ENCODE assay signal across 31 mouse cellular contexts in genomic region chr1:68123541-68123940, GRCm38 (mm10).
DNase-seq lines count a peak whose midpoint lies in the region; ATAC-seq lines count a peak whose summit lies in the region.
"Had no signal": no experiment of that assay in that cellular context is flagged by ENCODE, and none has a peak within 500 bp of the region (broad histone marks: within the 10 kb centered on the region; RNA-seq: fewer than 3 reads in every experiment).

No protein-coding gene starts in this region.

- H3K36me3 ChIP-seq in midbrain, embryonic 11.5 days (ENCODE audit: control insufficient read depth, insufficient read depth, low read length), result no peaks in the 10 kb centered on the region
- no peaks in the 10 kb centered on the region for H3K36me3 ChIP-seq in midbrain, embryonic 13.5 days
- H3K36me3 ChIP-seq: embryonic facial prominence, embryonic 10.5 days; embryonic facial prominence, embryonic 13.5 days; forebrain, embryonic 12.5 days; G1E; heart, embryonic 12.5 days; heart, embryonic 15.5 days; hindbrain, embryonic 10.5 days; hindbrain, embryonic 13.5 days; intestine, embryonic 15.5 days had no signal

- no peak overlapping the region for H3K9ac ChIP-seq in midbrain, embryonic 11.5 days (ENCODE audit: low read length)
- H3K9ac ChIP-seq in midbrain, embryonic 13.5 days (replicated peaks), result no peak overlapping the region
- H3K9ac ChIP-seq: embryonic facial prominence, embryonic 13.5 days; forebrain, embryonic 12.5 days; forebrain, postnatal 0 days; heart, embryonic 12.5 days; heart, embryonic 15.5 days; hindbrain, embryonic 13.5 days; intestine, embryonic 15.5 days had no signal

- H3K9me3 ChIP-seq in midbrain, embryonic 11.5 days (ENCODE audit: control insufficient read depth, low read length), result no peaks in the 10 kb centered on the region
- no peaks in the 10 kb centered on the region for H3K9me3 ChIP-seq in midbrain, embryonic 13.5 days
- H3K9me3 ChIP-seq: embryonic facial prominence, embryonic 10.5 days; embryonic facial prominence, embryonic 13.5 days; forebrain, embryonic 12.5 days; heart, embryonic 12.5 days; heart, embryonic 15.5 days; hindbrain, embryonic 10.5 days; hindbrain, embryonic 13.5 days; intestine, embryonic 15.5 days had no signal

- H3K27me3 ChIP-seq in midbrain, embryonic 11.5 days (ENCODE audit: control insufficient read depth, insufficient read depth, low read length), result no peaks in the 10 kb centered on the region
- H3K27me3 ChIP-seq in midbrain, embryonic 13.5 days, result no peaks in the 10 kb centered on the region
- H3K27me3 ChIP-seq: CH12.LX; embryonic facial prominence, embryonic 13.5 days; forebrain, embryonic 12.5 days; heart, embryonic 12.5 days; heart, embryonic 15.5 days; hindbrain, embryonic 13.5 days; intestine, embryonic 15.5 days; Patski had no signal

- no peak overlapping the region for H3K27ac ChIP-seq in midbrain, embryonic 11.5 days (ENCODE audit: low read depth, low read length)
- H3K27ac ChIP-seq in midbrain, embryonic 13.5 days, result no peak overlapping the region
- H3K27ac ChIP-seq: embryonic facial prominence, embryonic 10.5 days; embryonic facial prominence, embryonic 13.5 days; forebrain, embryonic 12.5 days; heart, embryonic 15.5 days; hindbrain, embryonic 10.5 days; hindbrain, embryonic 13.5 days; intestine, embryonic 15.5 days had no signal

- ATAC-seq in midbrain, embryonic 11.5 days (ENCODE audit: low FRiP score), result no peak
- no peak for ATAC-seq in midbrain, embryonic 13.5 days
- ATAC-seq: forebrain, postnatal 0 days; hindbrain, embryonic 16.5 days; intestine, embryonic 15.5 days; Patski had no signal

- H3K4me3 ChIP-seq in midbrain, embryonic 11.5 days (ENCODE audit: low read depth, low read length), result no peak overlapping the region
- no peak overlapping the region for H3K4me3 ChIP-seq in midbrain, embryonic 13.5 days (replicated peaks)
- H3K4me3 ChIP-seq: embryonic facial prominence, embryonic 10.5 days; embryonic facial prominence, embryonic 13.5 days; erythroblast, embryonic 14.5 days; forebrain, embryonic 12.5 days; heart, embryonic 12.5 days; heart, embryonic 15.5 days; hindbrain, embryonic 10.5 days; hindbrain, embryonic 13.5 days; intestine, embryonic 15.5 days had no signal

- H3K4me1 ChIP-seq in midbrain, embryonic 11.5 days (ENCODE audit: control insufficient read depth, insufficient read depth, low read length), result 0 out of 2 replicates have a peak, but pooled peaks cover 3% of the 10 kb centered on the region
- peaks cover 12% of the 10 kb centered on the region; the same call in 1 of the 2 replicates for H3K4me1 ChIP-seq in midbrain, embryonic 13.5 days (replicated peaks)
- H3K4me1 ChIP-seq: embryonic facial prominence, embryonic 10.5 days; embryonic facial prominence, embryonic 13.5 days; heart, embryonic 12.5 days; heart, embryonic 15.5 days; intestine, embryonic 15.5 days had no signal

- WGBS in midbrain, embryonic 11.5 days, result 87% methylated on average over 2 of the region's 2 CpGs
- 90% methylated on average over 2 of the region's 2 CpGs for WGBS in midbrain, embryonic 13.5 days

- no peak overlapping the region for H3K4me2 ChIP-seq in midbrain, embryonic 11.5 days
- H3K4me2 ChIP-seq in midbrain, embryonic 13.5 days (replicated peaks), result no peak overlapping the region
- H3K4me2 ChIP-seq: embryonic facial prominence, embryonic 13.5 days; forebrain, embryonic 12.5 days; heart, embryonic 12.5 days; heart, embryonic 15.5 days; hindbrain, embryonic 13.5 days; intestine, embryonic 15.5 days had no signal

- peak; percentile 9 for DNase-seq in cerebellum, adult 9-10 months
- DNase-seq in cerebellum, adult 11-12 months, result no peak
- peak; percentile 41 to 61 for DNase-seq in cerebellum, postnatal 25 days
- DNase-seq in cerebellum, postnatal 4 days (ENCODE audit: low spot score in 2 of 2), result no peak
- peak; percentile 12 for DNase-seq in midbrain, embryonic 11.5 days (ENCODE audit: low spot score, missing footprints)
- DNase-seq in frontal cortex, postnatal 25 days (ENCODE audit: low spot score in 2 of 2), result no peak
- DNase-seq: adrenal gland, postnatal 10 days; adrenal gland, postnatal 36 days; B cell, adult 2 months; embryo, embryonic 11 days; forebrain, postnatal 0 days; gastrocnemius, postnatal 25 days; heart, adult 18-20 months; heart, postnatal 10 days; heart, postnatal 36 days; kidney, adult 11 months; kidney, adult 8-10 months had no signal

Comparison
In these comparisons a context has a peak if more than half of its experiments do, and no peak if none do; other contexts are left out.
1. DNase-seq: peak in cerebellum, adult 9-10 months (single experiment), cerebellum, postnatal 25 days (2 of 2) and midbrain, embryonic 11.5 days (single experiment); none in cerebellum, adult 11-12 months (single experiment), cerebellum, postnatal 4 days (0 of 2) and frontal cortex, postnatal 25 days (0 of 2).